Mouse (Mus musculus): Measurements from ENCODE around the gene Gm29110. TPM values are rescaled to one million over a fixed set of nuclear protein-coding genes. Genes with fewer than 3 reads are reported as not detected.
"Not testable (repeated sequence)": the region's sequence is repeated elsewhere in the genome, so short reads cannot be mapped to it uniquely, and the experiment has no call there.

Gm29110 gene
- total RNA-seq (2021) = not detected
- not detected in 2 replicates for polyA plus RNA-seq (2012; rRNA removed)
- long read RNA-seq = 0 reads

GRCm38 (mm10) chrY:74470231-74470630, at the start of gene Gm29110:
TSS of gene Gm29110 (plus strand) at chrY:74470531.
- DNase-seq = not testable (repeated sequence)

Other genes with a start within 250 kb of the Gm29110 start
- gene Gm21913, start 153.4 kb downstream of the Gm29110 start, total RNA-seq (2021) = not detected
- not detected in 2 replicates for gene Gm21913, start 153.4 kb downstream of the Gm29110 start, polyA plus RNA-seq (2012; rRNA removed)

All from adrenal gland, adult 2 months (tissue).